Mouse (Mus musculus): Measurements from ENCODE around the gene Myof. TPM values are rescaled to one million over a fixed set of nuclear protein-coding genes. Genes with fewer than 3 reads are reported as not detected.

Myof gene
- total RNA-seq (2014; fragmentation: Nextera tagmentation) (not detected in 2 replicates), total RNA-seq (2017) (0.23 and 0.55 TPM in 2 replicates), polyA plus RNA-seq (2012) (not detected in 2 replicates)

GRCm38 (mm10) chr19:38043281-38043981, at the start of gene Myof:
Gene Myof (minus strand): TSS chr19:38043577.
- Histone ChIP-seq H3K4me3 (ENCODE audit: low read depth, low read length) (no peak within 1 kb of the TSS), H3K9me3 (replicated peaks) (no peaks in the 10 kb centered on the region), H3K27me3 (ENCODE audit: insufficient read depth, low read length) (peaks cover 33% of the 10 kb centered on the region), H3K36me3 (replicated peaks) (no peaks in the 10 kb centered on the region), H3K4me1 (ENCODE audit: insufficient read depth, low read depth, low read length) (no peaks in the 10 kb centered on the region)
- TF ChIP-seq GATA2 (IDR thresholded peaks at IDR 0.05; ENCODE audit: borderline replicate concordance, low read depth, low read length): no peak
- no peak for TF ChIP-seq POLR2AphosphoS5 (IDR thresholded peaks at IDR 0.05; ENCODE audit: insufficient replicate concordance, low read depth, low read length)
- no peak for TF ChIP-seq GATA1 (IDR thresholded peaks at IDR 0.05; ENCODE audit: borderline replicate concordance, low read length)
- TF ChIP-seq TAL1 (conservative IDR thresholded peaks at IDR 0.05; ENCODE audit: low read depth, low read length): no peak
- TF ChIP-seq CTCF (IDR thresholded peaks at IDR 0.05; ENCODE audit: low read depth, low read length): no peak
- ATAC-seq (ENCODE audit: extremely low read depth, insufficient number of reproducible peaks, low FRiP score, poor library complexity, severe bottlenecking) (no peak), DNase-seq (ENCODE audit: low spot score) (no peak)

GRCm38 (mm10) chr19:38091512-38091985, 48.2 kb upstream of the Myof start:
- H3K4me3 ChIP-seq (ENCODE audit: low read depth, low read length): no peak overlapping the region
- ATAC-seq (ENCODE audit: extremely low read depth, insufficient number of reproducible peaks, low FRiP score, poor library complexity, severe bottlenecking) (no peak), DNase-seq (ENCODE audit: low spot score) (no peak)
- H3K9me3 ChIP-seq (replicated peaks): no peaks in the 10 kb centered on the region
- no peaks in the 10 kb centered on the region for H3K4me1 ChIP-seq (ENCODE audit: insufficient read depth, low read depth, low read length)
- no peak for TF ChIP-seq GATA1 (IDR thresholded peaks at IDR 0.05; ENCODE audit: borderline replicate concordance, low read length)
- TF ChIP-seq GATA2 (IDR thresholded peaks at IDR 0.05; ENCODE audit: borderline replicate concordance, low read depth, low read length): no peak
- no peak for TF ChIP-seq POLR2AphosphoS5 (IDR thresholded peaks at IDR 0.05; ENCODE audit: insufficient replicate concordance, low read depth, low read length)
- H3K36me3 ChIP-seq (replicated peaks): no peaks in the 10 kb centered on the region
- peaks cover 12% of the 10 kb centered on the region for H3K27me3 ChIP-seq (ENCODE audit: insufficient read depth, low read length)

GRCm38 (mm10) chr19:38089358-38089757, 46.0 kb upstream of the Myof start:
- Histone ChIP-seq H3K36me3 (replicated peaks) (no peaks in the 10 kb centered on the region), H3K9me3 (replicated peaks) (no peaks in the 10 kb centered on the region), H3K4me3 (ENCODE audit: low read depth, low read length) (no peak overlapping the region), H3K4me1 (ENCODE audit: insufficient read depth, low read depth, low read length) (no peaks in the 10 kb centered on the region), H3K27me3 (ENCODE audit: insufficient read depth, low read length) (peaks cover 18% of the 10 kb centered on the region)
- TF ChIP-seq GATA1 (IDR thresholded peaks at IDR 0.05; ENCODE audit: borderline replicate concordance, low read length) (no peak), CTCF (IDR thresholded peaks at IDR 0.05; ENCODE audit: low read depth, low read length) (no peak), GATA2 (IDR thresholded peaks at IDR 0.05; ENCODE audit: borderline replicate concordance, low read depth, low read length) (no peak), POLR2AphosphoS5 (IDR thresholded peaks at IDR 0.05; ENCODE audit: insufficient replicate concordance, low read depth, low read length) (no peak), TAL1 (conservative IDR thresholded peaks at IDR 0.05; ENCODE audit: low read depth, low read length) (no peak)
- no peak for ATAC-seq (ENCODE audit: extremely low read depth, insufficient number of reproducible peaks, low FRiP score, poor library complexity, severe bottlenecking)
- DNase-seq (ENCODE audit: low spot score): no peak

GRCm38 (mm10) chr19:38086948-38087551, 43.7 kb upstream of the Myof start:
- Histone ChIP-seq H3K4me1 (ENCODE audit: insufficient read depth, low read depth, low read length) (no peaks in the 10 kb centered on the region), H3K4me3 (ENCODE audit: low read depth, low read length) (no peak overlapping the region), H3K36me3 (replicated peaks) (no peaks in the 10 kb centered on the region), H3K9me3 (replicated peaks) (no peaks in the 10 kb centered on the region), H3K27me3 (ENCODE audit: insufficient read depth, low read length) (peaks cover 18% of the 10 kb centered on the region)
- no peak for DNase-seq (ENCODE audit: low spot score)
- TF ChIP-seq POLR2AphosphoS5 (IDR thresholded peaks at IDR 0.05; ENCODE audit: insufficient replicate concordance, low read depth, low read length) (no peak), GATA2 (IDR thresholded peaks at IDR 0.05; ENCODE audit: borderline replicate concordance, low read depth, low read length) (no peak), TAL1 (conservative IDR thresholded peaks at IDR 0.05; ENCODE audit: low read depth, low read length) (no peak), CTCF (IDR thresholded peaks at IDR 0.05; ENCODE audit: low read depth, low read length) (no peak), GATA1 (IDR thresholded peaks at IDR 0.05; ENCODE audit: borderline replicate concordance, low read length) (no peak)
- ATAC-seq (ENCODE audit: extremely low read depth, insufficient number of reproducible peaks, low FRiP score, poor library complexity, severe bottlenecking): no peak

- Histone ChIP-seq H3K36me3 (replicated peaks) (no peaks in the 10 kb centered on the region), H3K9me3 (replicated peaks) (no peaks in the 10 kb centered on the region), H3K27me3 (ENCODE audit: insufficient read depth, low read length) (peaks cover 18% of the 10 kb centered on the region), H3K4me3 (ENCODE audit: low read depth, low read length) (no peak overlapping the region), H3K4me1 (ENCODE audit: insufficient read depth, low read depth, low read length) (no peaks in the 10 kb centered on the region)
- TF ChIP-seq TAL1 (conservative IDR thresholded peaks at IDR 0.05; ENCODE audit: low read depth, low read length): no peak
- TF ChIP-seq CTCF (IDR thresholded peaks at IDR 0.05; ENCODE audit: low read depth, low read length): no peak
- TF ChIP-seq GATA2 (IDR thresholded peaks at IDR 0.05; ENCODE audit: borderline replicate concordance, low read depth, low read length): no peak
- no peak for TF ChIP-seq GATA1 (IDR thresholded peaks at IDR 0.05; ENCODE audit: borderline replicate concordance, low read length)
- TF ChIP-seq POLR2AphosphoS5 (IDR thresholded peaks at IDR 0.05; ENCODE audit: insufficient replicate concordance, low read depth, low read length): no peak
- ATAC-seq (ENCODE audit: extremely low read depth, insufficient number of reproducible peaks, low FRiP score, poor library complexity, severe bottlenecking): no peak
- DNase-seq (ENCODE audit: low spot score): no peak
These were observed 42.5 kb upstream of the Myof start for GRCm38 (mm10) chr19:38085841-38086240.

GRCm38 (mm10) chr19:38082931-38083525, 39.7 kb upstream of the Myof start:
- peaks cover 13% of the 10 kb centered on the region for H3K27me3 ChIP-seq (ENCODE audit: insufficient read depth, low read length)
- H3K9me3 ChIP-seq (replicated peaks): no peaks in the 10 kb centered on the region
- TF ChIP-seq GATA1 (IDR thresholded peaks at IDR 0.05; ENCODE audit: borderline replicate concordance, low read length) (no peak), TAL1 (conservative IDR thresholded peaks at IDR 0.05; ENCODE audit: low read depth, low read length) (no peak), POLR2AphosphoS5 (IDR thresholded peaks at IDR 0.05; ENCODE audit: insufficient replicate concordance, low read depth, low read length) (no peak), CTCF (IDR thresholded peaks at IDR 0.05; ENCODE audit: low read depth, low read length) (no peak), GATA2 (IDR thresholded peaks at IDR 0.05; ENCODE audit: borderline replicate concordance, low read depth, low read length) (no peak)
- ATAC-seq (ENCODE audit: extremely low read depth, insufficient number of reproducible peaks, low FRiP score, poor library complexity, severe bottlenecking) (no peak), DNase-seq (ENCODE audit: low spot score) (no peak)
- no peaks in the 10 kb centered on the region for H3K4me1 ChIP-seq (ENCODE audit: insufficient read depth, low read depth, low read length)
- H3K36me3 ChIP-seq (replicated peaks): no peaks in the 10 kb centered on the region
- H3K4me3 ChIP-seq (ENCODE audit: low read depth, low read length): no peak overlapping the region
